ENCODE assay signal across 11 mouse cellular contexts in the genomic region with DNA sequence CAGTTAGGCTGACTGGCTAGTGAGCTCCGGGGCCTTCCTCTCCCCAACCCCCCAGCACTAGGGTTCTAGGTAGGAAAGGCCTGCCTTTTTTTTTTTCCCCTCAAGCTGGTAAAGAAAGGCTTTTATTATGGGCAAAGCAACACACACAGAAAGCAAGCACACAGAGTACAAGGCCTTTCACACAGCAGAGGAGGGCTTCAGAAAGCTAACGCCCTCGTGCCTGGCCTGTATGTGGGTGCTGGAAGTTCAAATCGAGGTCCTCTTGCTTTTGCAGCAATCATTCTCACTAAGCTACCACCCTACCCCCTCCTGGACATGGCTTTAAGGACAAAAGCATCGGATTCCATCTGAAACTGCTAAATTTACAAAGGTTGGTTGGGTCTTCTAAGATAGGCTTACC.
"Had no signal": no experiment of that assay in that cellular context is flagged by ENCODE, and none has a peak within 500 bp of the region (broad histone marks: within the 10 kb centered on the region; RNA-seq: fewer than 3 reads in every experiment).

No protein-coding gene starts in this region.

- H3K4me1 ChIP-seq: limb, embryonic 15.5 days; stomach, embryonic 15.5 days had no signal

- ATAC-seq: intestine, embryonic 16.5 days had no signal

- H3K27me3 ChIP-seq: limb, embryonic 15.5 days; stomach, embryonic 15.5 days had no signal

- H3K4me2 ChIP-seq: limb, embryonic 15.5 days; liver, embryonic 13.5 days; stomach, embryonic 15.5 days had no signal

- H3K27ac ChIP-seq: limb, embryonic 15.5 days; liver, embryonic 13.5 days; stomach, embryonic 15.5 days had no signal

- H3K36me3 ChIP-seq: limb, embryonic 15.5 days; stomach, embryonic 15.5 days had no signal

- DNase-seq: layer of hippocampus, adult 9-11 months; layer of hippocampus, postnatal 36 days; liver, embryonic 13.5 days; midbrain, embryonic 14.5 days; right cerebral cortex, postnatal 14 days; thymus, adult 2 months; thymus, postnatal 25 days had no signal

- H3K9ac ChIP-seq: limb, embryonic 15.5 days; liver, embryonic 13.5 days; stomach, embryonic 15.5 days had no signal

- H3K4me3 ChIP-seq: limb, embryonic 15.5 days; liver, embryonic 13.5 days; myocyte; stomach, embryonic 15.5 days had no signal

- H3K9me3 ChIP-seq: limb, embryonic 15.5 days; liver, embryonic 13.5 days; stomach, embryonic 15.5 days had no signal
